Mouse (Mus musculus): Measurements from ENCODE around the gene Gpr152.

GRCm38 (mm10) chr19:4145936-4146335 lies 6.3 kb downstream of the Gpr152 start:
- no peak for TF ChIP-seq CTCF (IDR thresholded peaks at IDR 0.05; ENCODE audit: low read depth, low read length)
- TF ChIP-seq POLR2A (IDR thresholded peaks at IDR 0.05; ENCODE audit: insufficient read depth, low read length): no peak
- TF ChIP-seq EP300 (IDR thresholded peaks at IDR 0.05; ENCODE audit: insufficient read depth, low read depth, low read length): no peak

Measured in ES-Bruce4 (cell line).